Mouse (Mus musculus) gastrocnemius, adult 2 months (tissue): ENCODE results near the gene Trub1. TPM values are rescaled to one million over a fixed set of nuclear protein-coding genes. Genes with fewer than 3 reads are reported as not detected.

Experiments used
- DNase-seq: peaks from one replicate; pipeline ENCODE4 v3.0.0; 2022
- H3K27ac ChIP-seq: fragments of 200-600 bp; 2 replicates; pipeline ENCODE4 v1.8.1; 2022; ENCODE audit warnings: mild to moderate bottlenecking
- H3K4me3 ChIP-seq: fragments of 200-600 bp; 2 replicates; pipeline ENCODE4 v1.8.1; 2022; ENCODE audit warnings: mild to moderate bottlenecking, moderate library complexity
- CTCF ChIP-seq: fragments of 200-600 bp; IDR thresholded peaks from 2 replicates; pipeline ENCODE4 v1.8.1; 2022; ENCODE audit warnings: antibody characterized with exemption, mild to moderate bottlenecking, moderate library complexity
- intact Hi-C: fragments of 180-260 bp; cut with DNase I; formaldehyde crosslinking; loops from one replicate; pipeline ENCODE4 v1.15.1; 2025
- long read RNA-seq, 2 experiments: library from polyadenylated mRNA; stranded (forward); transcript quantifications; one replicate each; pipeline ENCODE4 v2.0.0; 2021
- total RNA-seq, 2 experiments: library from RNA; stranded (reverse); gene quantifications; 2 replicates each; pipeline ENCODE4 v1.2.3; 2021

The Trub1 gene
- total RNA-seq = 1 to 10 TPM; 3.8 to 6.9 TPM
- long read RNA-seq, experiment 1, transcript Trub1-202 (8 exons, 3,789 nt) = major isoform, 13 of 16 reads
- long read RNA-seq, experiment 1, partial matches to known transcripts = 2 of 16 reads
- long read RNA-seq, experiment 1, other reads (novel, unspliced or antisense) = 1 of 16 reads
- long read RNA-seq, experiment 2, transcript Trub1-202 (8 exons, 3,789 nt) = major isoform, 5 of 7 reads
- long read RNA-seq, experiment 2, partial matches to known transcripts = 1 of 7 reads
- long read RNA-seq, experiment 2, other reads (novel, unspliced or antisense) = 0 of 7 reads

DNA sequence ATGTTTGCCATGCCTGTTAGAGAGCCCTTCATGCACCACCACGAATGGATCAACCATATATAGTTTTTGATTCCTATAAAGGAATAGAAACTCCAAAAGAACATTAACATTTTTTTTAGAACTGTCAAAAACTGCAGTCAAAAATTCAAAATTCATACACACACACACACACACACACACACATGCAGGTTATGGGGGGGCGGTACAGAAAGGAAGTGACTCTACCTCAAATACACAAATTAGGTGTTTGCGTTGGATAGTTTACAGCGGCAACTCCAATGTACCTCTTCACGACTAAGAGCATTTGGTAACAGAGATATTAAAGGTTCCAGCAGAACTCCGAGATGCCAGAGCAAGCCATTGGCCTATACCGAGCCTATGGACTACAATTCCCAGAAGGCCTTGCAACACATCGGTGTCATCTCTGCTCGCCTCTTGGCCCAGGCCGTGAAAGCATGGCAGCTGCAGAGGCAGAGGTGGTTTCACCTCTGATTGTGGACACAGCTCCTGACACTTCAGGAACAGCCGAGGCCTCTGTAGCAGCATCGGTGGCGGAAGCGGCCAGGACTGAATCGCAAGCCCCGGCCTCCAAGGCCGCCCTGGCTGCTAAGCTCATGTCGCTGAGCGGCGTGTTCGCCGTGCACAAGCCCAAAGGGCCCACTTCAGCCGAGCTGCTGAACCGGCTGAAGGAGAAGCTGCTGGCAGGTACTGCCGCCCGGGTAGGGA is at the start of gene Trub1:
Gene Trub1 (plus strand): TSS at position 421 of the 726 bp plus-strand sequence.
- peak; percentile 86 for DNase-seq
- no peak for TF ChIP-seq CTCF
- Histone ChIP-seq H3K4me3 (peak within 1 kb of the TSS; percentile 84), H3K27ac (peak within 1 kb of the TSS; percentile 87)
- intact Hi-C loops = loop anchor here (2.0 kb wide), 1 partner anchor 48 kb away; no protein-coding TSS in a partner anchor

DNA sequence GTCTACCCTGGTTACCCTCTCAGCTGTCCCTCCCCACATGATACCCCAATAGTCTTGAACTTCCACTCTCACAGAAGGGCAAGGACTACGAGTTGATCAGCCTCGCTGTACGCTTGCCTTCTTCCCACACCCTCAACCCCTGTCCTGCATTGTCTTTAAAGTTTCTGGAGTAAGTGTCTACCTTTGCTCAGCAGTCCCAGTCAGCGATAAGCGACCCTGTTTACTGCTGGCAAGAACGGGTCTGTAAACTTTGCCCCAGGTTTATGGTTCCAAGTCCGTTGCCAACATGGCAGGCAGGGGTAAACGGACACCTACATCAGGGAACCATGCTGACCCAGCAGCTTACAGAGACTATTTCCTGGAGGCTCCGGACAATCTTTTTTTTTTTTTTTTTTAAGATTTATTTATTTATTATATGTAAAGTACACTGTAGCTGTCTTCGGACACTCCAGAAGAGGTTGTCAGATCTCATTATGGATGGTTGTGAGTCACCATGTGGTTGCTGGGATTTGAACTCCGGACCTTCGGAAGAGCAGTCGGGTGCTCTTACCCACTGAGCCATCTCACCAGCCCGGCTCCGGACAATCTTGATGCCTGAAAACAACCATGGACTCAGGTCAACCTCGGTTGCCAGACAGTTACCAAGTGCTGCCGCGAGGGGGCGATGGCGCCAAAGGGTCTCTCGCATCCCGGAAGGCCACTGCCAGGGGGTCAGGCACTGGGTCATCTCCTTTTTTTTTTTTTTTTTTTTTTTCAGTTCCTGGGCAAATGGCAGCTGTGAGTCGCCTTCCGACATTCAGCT is 48.8 kb upstream of the Trub1 start:
- H3K4me3 ChIP-seq = peak overlapping the region; percentile 35
- H3K27ac ChIP-seq = peak overlapping the region; percentile 31; the same call in 1 of the 2 replicates
- intact Hi-C loops = loop anchor here (2.0 kb wide), 2 partner anchors 49 to 239 kb away; partner anchors contain the start of gene Trub1
- peak; percentile 87 for DNase-seq
- peak; percentile 81 for TF ChIP-seq CTCF

DNA sequence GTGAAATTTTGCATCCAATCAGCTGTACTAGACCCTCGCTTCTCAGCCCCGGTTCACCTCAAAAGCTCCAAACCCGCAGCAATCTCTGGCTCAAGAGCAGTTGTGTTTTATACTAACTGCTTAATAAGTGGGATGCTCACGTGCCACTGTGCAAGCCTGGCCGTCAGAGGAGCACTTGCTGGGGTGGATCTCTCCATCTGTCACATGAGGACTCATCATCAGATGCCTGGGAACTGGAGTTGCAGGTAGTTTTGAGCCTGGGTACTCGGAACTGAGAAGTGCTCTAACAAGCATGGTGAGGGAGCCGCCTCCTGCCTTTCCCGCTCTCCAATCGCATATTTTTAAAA is 48.2 kb upstream of the Trub1 start:
- intact Hi-C loops = loop anchor here (2.0 kb wide), 1 partner anchor 48 kb away; the partner anchor contains the start of gene Trub1
- no peak for DNase-seq
- TF ChIP-seq CTCF = no peak
- Histone ChIP-seq H3K4me3 (peak overlapping the region; percentile 35), H3K27ac (no peak overlapping the region)

DNA sequence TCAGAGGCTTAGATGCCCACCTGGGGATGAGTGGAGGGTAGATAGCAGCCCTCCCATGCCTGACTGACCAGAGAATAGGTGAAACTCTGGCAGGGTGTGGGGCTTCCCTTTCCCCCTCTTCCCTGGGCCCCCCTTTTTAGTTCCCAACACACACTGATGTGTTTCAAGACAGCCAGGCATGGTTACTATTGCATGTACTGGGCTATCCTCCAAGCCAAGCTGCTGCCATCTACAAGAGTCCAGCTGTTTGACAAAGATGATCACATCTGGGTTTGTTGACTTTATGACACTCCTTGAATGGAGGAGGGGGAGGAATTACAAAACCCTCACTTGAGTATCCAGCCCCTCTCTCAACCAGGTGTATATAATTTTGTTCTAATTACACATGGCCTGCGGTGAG is 44.8 kb upstream of the Trub1 start:
- no peak for TF ChIP-seq CTCF
- DNase-seq = no peak
- H3K27ac ChIP-seq = no peak overlapping the region
- H3K4me3 ChIP-seq = no peak overlapping the region
- intact Hi-C loops = no loop called here

DNA sequence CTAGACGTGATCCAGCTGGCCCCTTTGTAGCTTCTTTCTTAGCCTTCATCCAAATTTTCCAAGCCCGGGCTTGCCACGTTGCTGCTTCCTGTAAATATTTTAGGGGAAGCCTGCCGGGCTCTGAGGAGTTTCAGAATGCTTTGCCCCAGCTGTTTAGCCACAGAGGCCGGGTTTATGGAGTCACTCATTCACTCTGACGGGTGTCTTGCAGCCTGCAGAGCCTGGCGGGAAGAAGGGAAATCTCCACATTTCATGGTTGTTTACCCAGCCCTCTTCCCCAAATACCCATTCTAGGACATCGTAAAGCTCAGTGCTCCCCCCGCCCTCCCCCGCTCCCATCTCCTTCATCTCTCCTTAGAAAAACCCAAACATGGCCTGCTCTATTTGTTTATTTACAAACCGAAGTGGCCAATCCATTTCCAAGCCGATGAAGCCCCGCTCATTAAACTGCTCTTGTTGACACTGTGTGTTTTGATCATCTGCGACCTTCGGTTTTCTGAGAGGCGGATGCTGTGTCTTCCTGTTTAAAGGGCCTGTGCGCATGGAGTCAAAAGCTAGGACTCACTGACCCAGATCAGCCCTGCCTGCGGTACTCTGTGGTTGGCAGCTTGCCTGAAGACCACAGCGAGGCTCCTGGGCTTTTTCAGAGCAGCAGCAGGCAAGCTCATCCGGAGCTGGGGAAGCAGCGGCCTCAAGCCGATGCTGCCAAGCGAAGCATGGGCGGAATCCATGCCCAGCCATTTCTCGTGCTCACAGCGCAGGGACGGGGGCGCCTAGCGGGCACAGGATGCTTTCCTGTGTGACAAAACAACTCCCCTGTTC is 41.1 kb upstream of the Trub1 start:
- Histone ChIP-seq H3K4me3 (peak overlapping the region; percentile 55), H3K27ac (peak overlapping the region; percentile 73)
- intact Hi-C loops = no loop called here
- peak; percentile 70 for DNase-seq
- no peak for TF ChIP-seq CTCF

DNA sequence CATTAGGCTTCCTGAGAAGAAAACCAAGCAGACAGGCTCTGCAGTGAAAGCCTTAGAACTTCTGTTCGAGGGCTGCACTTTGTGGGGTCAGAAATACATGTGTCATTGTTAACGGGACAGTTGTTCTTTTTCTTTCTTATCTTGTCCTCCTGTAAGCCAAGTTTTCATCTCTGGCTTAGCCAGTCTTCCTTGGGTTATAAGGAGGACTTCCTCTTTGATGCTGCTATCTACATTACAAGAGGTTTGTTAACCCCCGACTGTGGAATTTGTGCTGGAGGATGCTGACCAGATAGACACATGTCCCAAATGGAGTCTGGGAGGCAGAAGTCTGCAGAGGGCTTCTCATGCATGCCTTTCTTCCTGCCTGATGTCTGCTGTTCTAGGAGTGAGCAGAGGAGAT is 39.5 kb upstream of the Trub1 start:
- intact Hi-C loops = no loop called here
- no peak overlapping the region for H3K4me3 ChIP-seq
- DNase-seq = no peak
- no peak for TF ChIP-seq CTCF
- H3K27ac ChIP-seq = no peak overlapping the region

DNA sequence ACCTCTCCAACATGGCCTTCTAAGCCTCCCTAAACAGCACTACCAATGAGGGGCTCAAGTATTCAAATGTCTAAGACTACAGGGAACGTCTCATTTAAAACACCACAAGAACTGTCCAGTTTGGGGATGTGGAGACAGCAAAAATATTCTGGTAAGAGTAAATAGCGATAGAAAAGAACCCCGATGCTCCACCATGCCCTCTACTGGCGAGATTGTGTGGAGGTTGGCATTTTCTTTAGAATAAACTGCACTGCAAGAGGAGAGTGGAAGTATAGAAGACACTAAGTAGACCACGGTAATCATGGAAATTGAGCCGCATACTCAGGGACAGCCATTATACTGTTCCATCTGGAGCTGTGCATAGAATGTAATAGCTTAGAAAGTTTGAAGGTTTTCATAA is 38.8 kb upstream of the Trub1 start:
- Histone ChIP-seq H3K27ac (no peak overlapping the region), H3K4me3 (no peak overlapping the region)
- peak; percentile 36; the same call in 1 of the 2 replicates for TF ChIP-seq CTCF
- intact Hi-C loops = no loop called here
- DNase-seq = no peak

DNA sequence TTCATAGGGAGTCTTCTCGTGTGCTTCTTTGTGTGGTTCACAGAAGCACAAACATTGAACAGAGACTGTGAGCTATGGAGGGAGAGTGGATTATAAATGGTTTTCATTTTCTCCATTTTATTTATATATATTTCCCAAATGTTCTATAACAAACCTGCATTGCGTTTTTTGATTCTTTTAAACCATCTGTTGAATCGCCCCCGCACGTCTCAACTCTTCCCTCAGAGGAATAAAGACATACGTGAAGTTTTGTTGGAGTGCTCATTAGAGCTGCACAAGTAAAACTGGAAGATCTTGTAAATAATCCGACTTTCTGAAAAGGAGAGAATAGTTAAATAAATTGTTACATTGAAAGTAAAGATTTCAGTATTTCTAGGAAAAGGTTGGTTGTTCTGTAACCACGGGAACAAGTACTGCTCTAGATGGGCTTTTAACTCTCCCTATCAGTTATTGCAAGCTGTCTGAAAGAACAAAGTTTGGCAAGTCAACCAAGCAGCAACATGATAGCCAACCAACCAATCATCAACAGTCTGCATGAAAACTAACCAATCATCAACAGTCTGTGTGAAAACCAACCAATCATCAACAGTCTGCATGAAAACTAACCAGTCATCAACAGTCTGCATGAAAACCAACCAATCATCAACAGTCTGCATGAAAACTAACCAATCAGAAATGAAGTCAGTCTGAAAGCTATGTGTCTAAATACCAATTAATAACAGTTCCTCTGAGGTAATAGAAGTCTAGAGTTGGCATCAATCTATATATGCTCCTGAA is 37.5 kb upstream of the Trub1 start:
- DNase-seq = no peak
- Histone ChIP-seq H3K4me3 (no peak overlapping the region), H3K27ac (no peak overlapping the region)
- intact Hi-C loops = no loop called here
- no peak for TF ChIP-seq CTCF

- TF ChIP-seq CTCF = no peak
- no peak for DNase-seq
- H3K4me3 ChIP-seq = no peak overlapping the region
- no peak overlapping the region for H3K27ac ChIP-seq
- intact Hi-C loops = no loop called here
Observed at GRCm38 (mm10) chr19:57417800-57418580, 34.7 kb upstream of the Trub1 start.

GRCm38 (mm10) chr19:57423402-57423801 is 29.3 kb upstream of the Trub1 start:
- intact Hi-C loops = no loop called here
- TF ChIP-seq CTCF = no peak
- no peak for DNase-seq
- no peak overlapping the region for H3K4me3 ChIP-seq
- H3K27ac ChIP-seq = no peak overlapping the region

- no peak for TF ChIP-seq CTCF
- intact Hi-C loops = no loop called here
- DNase-seq = no peak
- Histone ChIP-seq H3K4me3 (no peak overlapping the region), H3K27ac (no peak overlapping the region)
Observed at GRCm38 (mm10) chr19:57425296-57425695, 27.4 kb upstream of the Trub1 start.
